Mouse (Mus musculus) B cell, adult (primary cell): ENCODE results near the gene Kirrel2. TPM values are rescaled to one million over a fixed set of nuclear protein-coding genes. Genes with fewer than 3 reads are reported as not detected.

Experiments used
- total RNA-seq: library from RNA; stranded (reverse); gene quantifications from 4 replicates; pipeline ENCODE4 v1.2.4, GENCODE M21; 2023; ENCODE audit not compliant: inconsistent age

Kirrel2 gene
- total RNA-seq: not detected in 4 replicates

DNA sequence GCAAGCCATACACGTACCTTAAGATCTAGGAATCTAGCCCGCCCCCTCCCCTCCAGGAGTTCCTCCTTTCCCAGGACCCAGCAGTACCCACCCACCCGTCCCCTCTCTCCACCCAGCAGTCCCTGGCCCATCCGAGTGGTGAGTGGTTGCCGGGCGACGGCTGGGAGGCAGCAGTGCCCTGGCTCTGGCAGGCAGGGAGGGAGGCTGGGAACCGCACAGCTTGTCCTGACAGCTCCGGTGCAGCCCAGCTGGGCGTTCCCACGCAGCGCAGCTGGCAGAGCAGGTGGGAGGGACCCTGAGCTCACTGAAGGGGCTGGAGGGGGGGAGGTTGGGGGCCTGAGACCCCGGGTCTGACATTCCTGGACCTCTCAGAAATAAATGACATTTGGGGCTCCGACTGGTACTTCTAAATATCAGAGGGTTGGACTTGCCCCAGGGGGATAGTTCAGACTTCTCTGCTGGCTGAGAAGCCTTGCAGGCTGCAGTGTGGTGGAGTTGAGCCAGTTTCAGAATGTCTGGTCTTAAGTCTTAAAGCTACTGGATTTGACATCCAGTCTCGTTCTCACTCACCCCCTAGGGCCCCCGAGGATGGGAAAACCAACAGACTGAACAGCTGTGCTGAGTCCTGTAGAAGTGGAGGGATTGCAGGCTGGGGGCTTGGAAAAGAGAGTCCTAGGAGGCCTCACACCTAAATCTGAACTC lies at the start of gene Kirrel2, which contains the start of gene Nphs1:
Gene Kirrel2 (minus strand): TSS at position 62 of the 702 bp plus-strand sequence.
Gene Nphs1 (plus strand): TSS at position 687 of the 702 bp plus-strand sequence.

GRCm38 (mm10) chr7:30493401-30493931 lies 36.0 kb upstream of the Kirrel2 start, which contains the start of gene Prodh2:
Gene Prodh2, plus strand, starts transcription at chr7:30493622.

DNA sequence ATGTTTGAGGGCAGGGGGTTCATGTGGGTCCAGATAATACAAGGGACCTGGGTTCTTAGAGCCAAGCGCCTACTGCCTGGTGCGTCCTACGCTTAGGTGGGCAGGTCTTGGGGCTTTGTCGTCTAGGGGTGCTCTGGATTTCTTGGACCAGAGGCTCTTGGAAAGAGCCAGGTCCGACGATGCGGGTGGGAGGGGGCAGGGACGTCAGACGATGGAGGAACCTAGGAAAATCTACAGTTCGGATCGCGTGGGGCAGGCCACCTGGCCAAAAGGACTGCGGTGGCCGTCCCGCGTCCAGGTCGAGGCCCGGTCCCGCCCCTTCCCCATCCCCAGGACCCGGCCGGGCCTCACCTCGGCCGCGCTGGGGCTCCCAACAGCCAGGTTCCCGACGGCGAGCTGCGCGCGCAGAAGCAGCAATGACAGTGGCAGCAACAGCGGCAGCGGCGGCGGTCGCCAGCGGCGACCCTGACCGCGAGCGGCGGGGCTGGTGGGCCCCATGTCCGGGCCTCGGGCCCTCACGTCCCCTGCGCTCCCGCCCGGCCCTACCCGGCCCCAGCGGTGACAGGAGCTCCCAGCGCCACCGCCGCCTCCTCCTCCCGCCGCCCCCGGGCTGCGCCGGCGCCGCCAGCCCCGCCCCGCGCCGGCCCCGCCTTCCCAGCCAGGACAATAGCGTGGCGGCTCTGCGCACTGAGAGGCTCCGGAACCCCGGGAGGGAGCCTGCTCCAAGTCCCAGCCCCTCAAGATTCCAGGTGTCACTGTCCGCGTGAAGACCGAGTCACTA lies 12.3 kb downstream of the Kirrel2 start, which contains the start of gene Aplp1:
Gene Aplp1 (minus strand): TSS at position 565 of the 781 bp plus-strand sequence.

DNA sequence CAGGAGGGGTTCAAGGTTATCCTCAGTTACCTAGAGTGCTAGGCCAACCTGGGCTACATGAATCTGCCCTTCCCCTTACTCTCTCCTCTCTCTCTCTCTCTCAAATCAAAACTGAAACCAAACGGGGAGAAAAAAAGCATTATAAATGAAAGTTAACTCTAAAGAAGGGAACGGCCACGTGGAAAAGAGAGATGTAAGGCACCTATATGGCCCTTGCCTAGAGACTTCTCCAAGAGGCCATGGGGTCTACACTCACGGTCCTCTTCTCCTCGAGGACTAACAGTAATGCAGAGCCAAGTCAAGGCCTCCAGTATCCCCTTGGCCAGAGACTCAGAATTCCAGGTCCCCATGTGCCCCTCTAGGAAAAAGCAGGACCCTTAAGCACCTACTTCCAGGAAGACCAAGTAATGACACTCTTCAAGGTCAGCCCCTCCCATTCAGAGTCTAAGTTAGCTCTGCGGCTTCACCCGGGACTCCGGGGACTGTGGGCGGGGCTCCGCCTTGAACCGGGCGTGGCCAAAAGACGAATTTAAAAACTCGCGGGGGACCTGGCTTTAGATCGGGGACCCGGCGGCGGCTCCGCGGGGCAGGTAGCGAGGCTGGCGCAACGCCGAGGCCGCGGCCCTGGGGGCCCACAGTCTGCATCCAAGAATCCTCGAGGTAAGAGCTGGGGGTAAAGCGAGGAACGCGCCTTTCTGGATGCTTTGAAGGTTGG lies 36.2 kb downstream of the Kirrel2 start, which contains the start of gene Nfkbid:
Gene Nfkbid (plus strand): TSS at position 558 of the 715 bp plus-strand sequence.

GRCm38 (mm10) chr7:30419561-30420499 lies 37.7 kb downstream of the Kirrel2 start, which contains the start of gene Hcst:
Gene Hcst, minus strand, starts transcription at chr7:30419854.

GRCm38 (mm10) chr7:30413596-30413995 lies 43.9 kb downstream of the Kirrel2 start, which contains the start of gene Tyrobp:
Gene Tyrobp, plus strand, starts transcription at chr7:30413760.

Other genes with a start within 250 kb of the Kirrel2 start
- gene Polr2i, start 225.7 kb downstream of the Kirrel2 start, total RNA-seq: 33.3 to 43.1 TPM (median 37.9 TPM) in 4 replicates
- 30.3 to 41.6 TPM (median 35.2 TPM) in 4 replicates for gene Tbcb, start 225.4 kb downstream of the Kirrel2 start, total RNA-seq
- gene Ovol3, start 222.0 kb downstream of the Kirrel2 start, total RNA-seq: not detected in 4 replicates
- gene Thap8, start 177.6 kb downstream of the Kirrel2 start, total RNA-seq: 1.1 to 2.1 TPM (median 1.7 TPM) in 4 replicates
- gene Wdr62, start 177.3 kb downstream of the Kirrel2 start, total RNA-seq: 6.2 to 10.2 TPM (median 6.8 TPM) in 4 replicates
- not detected in 4 replicates for gene Clip3, start 166.0 kb downstream of the Kirrel2 start, total RNA-seq
- 78.4 to 86.3 TPM (median 81.5 TPM) in 4 replicates for gene Alkbh6, start 149.0 kb downstream of the Kirrel2 start, total RNA-seq
- 6.4 to 7.9 TPM (median 6.8 TPM) in 4 replicates for gene Syne4, start 142.9 kb downstream of the Kirrel2 start, total RNA-seq
- gene E130208F15Rik, start 135.9 kb downstream of the Kirrel2 start, total RNA-seq: 4.3 to 7.0 TPM (median 5.0 TPM) in 4 replicates
- gene Sdhaf1, start 133.8 kb downstream of the Kirrel2 start, total RNA-seq: 17.6 to 23.6 TPM (median 21.4 TPM) in 4 replicates
- gene Lrfn3, start 94.9 kb downstream of the Kirrel2 start, total RNA-seq: not detected in 4 replicates
- gene Tyrobp, start 43.9 kb downstream of the Kirrel2 start, total RNA-seq: 70.1 to 84.0 TPM (median 75.8 TPM) in 4 replicates
- gene Hcst, start 37.8 kb downstream of the Kirrel2 start, total RNA-seq: 39.7 to 48.5 TPM (median 46.1 TPM) in 4 replicates
- 301 to 337 TPM (median 313 TPM) in 4 replicates for gene Nfkbid, start 36.0 kb downstream of the Kirrel2 start, total RNA-seq
- gene Aplp1, start 12.2 kb downstream of the Kirrel2 start, total RNA-seq: not detected in 4 replicates
- not detected in 4 replicates for gene Nphs1, start 625 bp upstream of the Kirrel2 start, total RNA-seq
- not detected in 4 replicates for gene Prodh2, start 35.9 kb upstream of the Kirrel2 start, total RNA-seq
- gene Arhgap33, start 77.4 kb upstream of the Kirrel2 start, total RNA-seq: 11.3 to 15.9 TPM (median 12.8 TPM) in 4 replicates
- gene Hspb6, start 94.5 kb upstream of the Kirrel2 start, total RNA-seq: 1.6 to 3.7 TPM (median 2.0 TPM) in 4 replicates
- gene Proser3, start 94.6 kb upstream of the Kirrel2 start, total RNA-seq: 11.8 to 20.0 TPM (median 14.2 TPM) in 4 replicates
- gene Lin37, start 102.1 kb upstream of the Kirrel2 start, total RNA-seq: 38.2 to 49.8 TPM (median 44.0 TPM) in 4 replicates
- 98.1 to 127 TPM (median 108 TPM) in 4 replicates for gene U2af1l4, start 105.6 kb upstream of the Kirrel2 start, total RNA-seq
- 9.7 to 14.5 TPM (median 10.9 TPM) in 4 replicates for gene Gm49396, start 105.7 kb upstream of the Kirrel2 start, total RNA-seq
- gene Psenen, start 105.9 kb upstream of the Kirrel2 start, total RNA-seq: 130 to 155 TPM (median 145 TPM) in 4 replicates
- gene Igflr1, start 107.7 kb upstream of the Kirrel2 start, total RNA-seq: 7.7 to 12.0 TPM (median 8.8 TPM) in 4 replicates
- 95.8 to 120 TPM (median 111 TPM) in 4 replicates for gene Kmt2b, start 131.0 kb upstream of the Kirrel2 start, total RNA-seq
- gene Zbtb32, start 141.2 kb upstream of the Kirrel2 start, total RNA-seq: 1.0 to 1.6 TPM (median 1.2 TPM) in 4 replicates
- 0.48 to 0.71 TPM (median 0.48 TPM) in 3 of 4 replicates, not detected in the other for gene Upk1a, start 155.2 kb upstream of the Kirrel2 start, total RNA-seq
- gene Cox6b1, start 168.5 kb upstream of the Kirrel2 start, total RNA-seq: 203 to 268 TPM (median 215 TPM) in 4 replicates
- gene Etv2, start 178.2 kb upstream of the Kirrel2 start, total RNA-seq: not detected in 4 replicates
- gene Rbm42, start 192.6 kb upstream of the Kirrel2 start, total RNA-seq: 91.1 to 103 TPM (median 95.7 TPM) in 4 replicates
- gene Haus5, start 207.3 kb upstream of the Kirrel2 start, total RNA-seq: 54.9 to 62.9 TPM (median 59.7 TPM) in 4 replicates
- gene Pmis2, start 213.9 kb upstream of the Kirrel2 start, total RNA-seq: not detected in 4 replicates
- not detected in 4 replicates for gene 2200002J24Rik, start 241.2 kb upstream of the Kirrel2 start, total RNA-seq